ENCODE assay signal across 8 mouse cellular contexts in genomic region chr11:68692010-68692692, GRCm38 (mm10). TPM values are rescaled to one million over a fixed set of nuclear protein-coding genes. Genes with fewer than 3 reads are reported as not detected.
A peak's percentile ranks its signal among the peaks of the same experiment; 100 is the strongest.
DNase-seq lines count a peak whose midpoint lies in the region; ATAC-seq lines count a peak whose summit lies in the region.

No protein-coding gene starts in this region.

- intact Hi-C loops in left cerebral cortex, postnatal 25 days (cut with DNase I) = loop anchor here (5.0 kb wide), 2 partner anchors 70 to 125 kb away; no protein-coding TSS in a partner anchor

- peaks cover 21% of the 10 kb centered on the region for H3K4me1 ChIP-seq in forebrain, embryonic 15.5 days
- peaks cover 22% of the 10 kb centered on the region for H3K4me1 ChIP-seq in liver, embryonic 11.5 days (replicated peaks; ENCODE audit: control insufficient read depth, insufficient read depth, low read length)
- peaks cover 4% of the 10 kb centered on the region; the same call in 1 of the 2 replicates for H3K4me1 ChIP-seq in stomach, embryonic 14.5 days (ENCODE audit: control insufficient read depth, insufficient read depth, low read length)

- no peaks in the 10 kb centered on the region for H3K9me3 ChIP-seq in forebrain, embryonic 15.5 days
- H3K9me3 ChIP-seq in liver, embryonic 11.5 days (ENCODE audit: control insufficient read depth, low read length) = no peaks in the 10 kb centered on the region
- H3K9me3 ChIP-seq in stomach, embryonic 14.5 days (ENCODE audit: control insufficient read depth, low read depth, low read length) = no peaks in the 10 kb centered on the region

- peak; percentile 54 for DNase-seq in embryo, embryonic 10 days (ENCODE audit: low spot score)
- DNase-seq in embryo, embryonic 9.5 days (ENCODE audit: extremely low spot score) = no peak
- DNase-seq in retina, embryonic 14.5 days (ENCODE audit: low spot score) = peak; percentile 60
- no peak for DNase-seq in retina, postnatal 1 day
- no peak for DNase-seq in liver, embryonic 11.5 days (ENCODE audit: low spot score)
- no peak for DNase-seq in left cerebral cortex, postnatal 25 days (ENCODE audit: low spot score in 2 of 2)

- H3K4me2 ChIP-seq in forebrain, embryonic 15.5 days (replicated peaks) = peak overlapping the region; percentile 43
- peak overlapping the region; percentile 99 for H3K4me2 ChIP-seq in liver, embryonic 11.5 days
- peak overlapping the region; percentile 46 for H3K4me2 ChIP-seq in stomach, embryonic 14.5 days (replicated peaks; ENCODE audit: low read depth, low read length)

- H3K9ac ChIP-seq in forebrain, embryonic 15.5 days (replicated peaks) = peak overlapping the region; percentile 97
- H3K9ac ChIP-seq in liver, embryonic 11.5 days (ENCODE audit: low read depth, low read length) = peak overlapping the region; percentile 89
- H3K9ac ChIP-seq in stomach, embryonic 14.5 days (replicated peaks; ENCODE audit: low read depth, low read length) = peak overlapping the region; percentile 95

- H3K27ac ChIP-seq in forebrain, embryonic 15.5 days (replicated peaks) = peak overlapping the region; percentile 97
- peak overlapping the region; percentile 91 for H3K27ac ChIP-seq in liver, embryonic 11.5 days (ENCODE audit: low read depth, low read length)
- H3K27ac ChIP-seq in stomach, embryonic 14.5 days (ENCODE audit: low read length) = peak overlapping the region; percentile 96

- H3K4me3 ChIP-seq in forebrain, embryonic 15.5 days = peak overlapping the region; percentile 91
- peak overlapping the region; percentile 87 for H3K4me3 ChIP-seq in liver, embryonic 11.5 days (ENCODE audit: low read depth, low read length)
- peak overlapping the region; percentile 92 for H3K4me3 ChIP-seq in stomach, embryonic 14.5 days (ENCODE audit: low read depth, low read length)

- under 1% methylated on average over 34 of the region's 34 CpGs for WGBS in forebrain, embryonic 15.5 days
- under 1% methylated on average over 34 of the region's 34 CpGs for WGBS in liver, embryonic 11.5 days
- under 1% methylated on average over 34 of the region's 34 CpGs for WGBS in stomach, embryonic 14.5 days

- H3K27me3 ChIP-seq in forebrain, embryonic 15.5 days = no peaks in the 10 kb centered on the region
- no peaks in the 10 kb centered on the region; the same call in 1 of the 2 replicates for H3K27me3 ChIP-seq in liver, embryonic 11.5 days (replicated peaks; ENCODE audit: control insufficient read depth, insufficient read depth, low read length)
- no peaks in the 10 kb centered on the region for H3K27me3 ChIP-seq in stomach, embryonic 14.5 days (ENCODE audit: control insufficient read depth, insufficient read depth, low read length)

- H3K36me3 ChIP-seq in forebrain, embryonic 15.5 days = no peaks in the 10 kb centered on the region
- no peaks in the 10 kb centered on the region for H3K36me3 ChIP-seq in liver, embryonic 11.5 days (ENCODE audit: control insufficient read depth, insufficient read depth, low read length)
- no peaks in the 10 kb centered on the region for H3K36me3 ChIP-seq in stomach, embryonic 14.5 days (ENCODE audit: control insufficient read depth, insufficient read depth, low read length)

- no peak for ATAC-seq in forebrain, embryonic 15.5 days (replicated peaks)
- no peak; the same call in 1 of the 2 replicates for ATAC-seq in liver, embryonic 11.5 days (replicated peaks; ENCODE audit: low FRiP score)
- peak; percentile 10; the same call in 1 of the 2 replicates for ATAC-seq in stomach, embryonic 14.5 days (ENCODE audit: insufficient number of reproducible peaks, insufficient read depth, low FRiP score, low read depth)

RNA-seq across cellular contexts. Expression of gene Myh10, which starts 0.8 kb away (rescaled TPM):
- 115 and 118 TPM in 2 replicates for polyA plus RNA-seq in forebrain, embryonic 15.5 days (2015; fragmentation: Nextera tagmentation; extraction: Ambion mirVana)
- 70.3 and 76.5 TPM in 2 replicates for polyA plus RNA-seq in liver, embryonic 11.5 days (2014; fragmentation: Nextera tagmentation; extraction: Ambion mirVana)
- 114 and 118 TPM in 2 replicates for polyA plus RNA-seq in stomach, embryonic 14.5 days (2014; fragmentation: Nextera tagmentation; extraction: Ambion mirVana)
- total RNA-seq in left cerebral cortex, postnatal 25 days (2021) = 100 to 1,000 TPM; 197 to 215 TPM

Comparison
In these comparisons a context has a peak if more than half of its experiments do, and no peak if none do; other contexts are left out.
1. DNase-seq: peak in embryo, embryonic 10 days (single experiment) and retina, embryonic 14.5 days (single experiment); none in embryo, embryonic 9.5 days (single experiment), retina, postnatal 1 day (single experiment), liver, embryonic 11.5 days (single experiment) and left cerebral cortex, postnatal 25 days (0 of 2).
2. H3K4me2 ChIP-seq: peak in every context shown above with its lines; median percentile 99 in liver, embryonic 11.5 days; 46 in stomach, embryonic 14.5 days; 43 in forebrain, embryonic 15.5 days.
3. Peak in every context shown above with its lines, with median percentiles within 50 percentile points of each other: H3K27ac ChIP-seq, H3K4me3 ChIP-seq and H3K9ac ChIP-seq.